In the genomic region with DNA sequence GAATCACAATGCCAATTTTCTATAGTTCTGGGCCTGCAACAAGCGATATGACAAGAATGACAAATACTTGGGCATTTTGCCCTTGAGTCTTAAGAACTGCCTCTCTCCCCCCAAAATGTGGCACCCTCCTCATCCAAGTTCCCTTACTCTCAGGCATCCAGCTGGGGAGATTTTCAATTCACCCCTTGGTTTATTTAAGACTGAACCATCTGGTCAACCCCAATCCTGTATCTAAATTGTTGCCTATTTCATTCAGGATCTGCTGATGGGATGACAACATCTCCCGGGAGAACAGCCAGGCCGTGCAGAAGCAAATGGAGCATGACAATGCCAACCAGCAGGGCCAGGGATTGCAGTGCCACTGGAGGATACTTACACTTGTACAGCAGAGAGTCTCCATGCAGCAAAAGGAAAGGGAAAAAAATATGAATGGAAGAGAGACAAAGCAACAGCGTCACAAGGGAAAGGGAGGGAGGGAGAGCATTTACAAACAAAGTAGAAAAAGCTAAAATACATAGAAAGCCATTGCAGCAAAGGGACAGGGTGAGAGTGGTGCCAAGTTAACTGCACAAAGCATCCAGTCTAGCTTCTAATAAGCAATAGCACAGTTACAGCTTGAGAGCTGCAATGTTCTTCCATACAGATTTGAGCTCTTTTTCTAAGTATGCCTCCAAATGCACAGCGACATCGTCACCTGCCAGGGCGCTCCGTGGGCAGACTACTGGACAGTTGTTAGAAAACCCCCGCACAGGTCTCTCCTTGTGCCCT, we compare ENCODE assay signal across 10 mouse cellular contexts. TPM values are rescaled to one million over a fixed set of nuclear protein-coding genes. Genes with fewer than 3 reads are reported as not detected.
DNase-seq lines count a peak whose midpoint lies in the region; ATAC-seq and TF ChIP-seq lines count a peak whose summit lies in the region.
"Had no signal": no experiment of that assay in that cellular context is flagged by ENCODE, and none has a peak within 500 bp of the region (broad histone marks: within the 10 kb centered on the region; RNA-seq: fewer than 3 reads in every experiment).

No protein-coding gene starts in this region.

- H3K4me3 ChIP-seq in hindbrain, embryonic 13.5 days = no peak overlapping the region
- H3K4me3 ChIP-seq in hindbrain, embryonic 10.5 days = no peak overlapping the region
- H3K4me3 ChIP-seq: erythroblast, embryonic 14.5 days; lung, embryonic 15.5 days had no signal

- peak; percentile 72; the same call in 1 of the 2 replicates for ATAC-seq in hindbrain, embryonic 13.5 days (ENCODE audit: low FRiP score)
- no peak for ATAC-seq in erythroid progenitor cell, adult 5-6 weeks (replicated peaks; ENCODE audit: low FRiP score, poor library complexity, severe bottlenecking)

- TF ChIP-seq POLR2A in brain, embryonic 14.5 days (IDR thresholded peaks at IDR 0.05; ENCODE audit: borderline replicate concordance, extremely low read depth, insufficient read depth, insufficient read length, poor library complexity, severe bottlenecking) = no peak

- H3K9me3 ChIP-seq in hindbrain, embryonic 13.5 days = no peaks in the 10 kb centered on the region
- no peaks in the 10 kb centered on the region for H3K9me3 ChIP-seq in hindbrain, embryonic 10.5 days
- H3K9me3 ChIP-seq: lung, embryonic 15.5 days had no signal

- WGBS in hindbrain, embryonic 13.5 days = 69% methylated on average over 9 of the region's 9 CpGs
- WGBS in hindbrain, embryonic 10.5 days = 87% methylated on average over 9 of the region's 9 CpGs

- no peak overlapping the region for H3K9ac ChIP-seq in hindbrain, embryonic 13.5 days
- H3K9ac ChIP-seq: lung, embryonic 15.5 days had no signal

- no peak for TF ChIP-seq CTCF in brain, embryonic 14.5 days (IDR thresholded peaks at IDR 0.05; ENCODE audit: borderline replicate concordance, extremely low read depth, insufficient read depth, insufficient read length)

- H3K36me3 ChIP-seq in hindbrain, embryonic 13.5 days = no peaks in the 10 kb centered on the region
- H3K36me3 ChIP-seq in hindbrain, embryonic 10.5 days = no peaks in the 10 kb centered on the region
- H3K36me3 ChIP-seq: lung, embryonic 15.5 days had no signal

- peaks cover 12% of the 10 kb centered on the region for H3K4me1 ChIP-seq in hindbrain, embryonic 13.5 days (replicated peaks)
- H3K4me1 ChIP-seq in hindbrain, embryonic 10.5 days (replicated peaks) = peaks cover 11% of the 10 kb centered on the region; the same call in 1 of the 2 replicates
- H3K4me1 ChIP-seq: lung, embryonic 15.5 days had no signal

- peak overlapping the region; percentile 70 for H3K27ac ChIP-seq in hindbrain, embryonic 13.5 days
- H3K27ac ChIP-seq in hindbrain, embryonic 10.5 days = no peak overlapping the region
- H3K27ac ChIP-seq: lung, embryonic 15.5 days had no signal

- DNase-seq in hindbrain, embryonic 10.5 days (ENCODE audit: low spot score) = no peak
- DNase-seq in brain, embryonic 14.5 days (ENCODE audit: low read depth) = peak; percentile 95
- peak; percentile 58 to 71 for DNase-seq in frontal cortex, postnatal 14 days (ENCODE audit: low spot score in 2 of 2)
- peak; percentile 64 to 94 for DNase-seq in left cerebral cortex, postnatal 25 days (ENCODE audit: low spot score in 2 of 2)
- no peak for DNase-seq in testis, postnatal 14 days (ENCODE audit: low spot score)
- DNase-seq in spleen, postnatal 4 days (ENCODE audit: low spot score in 2 of 2) = no peak

- no peaks in the 10 kb centered on the region for H3K27me3 ChIP-seq in hindbrain, embryonic 13.5 days
- H3K27me3 ChIP-seq in hindbrain, embryonic 10.5 days (ENCODE audit: insufficient read depth, poor library complexity, severe bottlenecking) = no peaks in the 10 kb centered on the region
- H3K27me3 ChIP-seq: lung, embryonic 15.5 days had no signal

- no peak overlapping the region for H3K4me2 ChIP-seq in hindbrain, embryonic 13.5 days
- H3K4me2 ChIP-seq: lung, embryonic 15.5 days had no signal

- intact Hi-C loops in left cerebral cortex, postnatal 25 days (cut with DNase I) = loop anchor here (1.0 to 5.0 kb wide), 2 partner anchors 200 to 233 kb away; partner anchors contain the start of gene Carmil1

RNA-seq across cellular contexts. Expression of gene Scgn, which starts 58.4 kb away (rescaled TPM):
- polyA plus RNA-seq in hindbrain, embryonic 13.5 days (2015; fragmentation: Nextera tagmentation; extraction: Ambion mirVana) = 1.0 and 1.4 TPM in 2 replicates
- polyA plus RNA-seq in hindbrain, embryonic 10.5 days (2016; fragmentation: Nextera tagmentation; extraction: Ambion mirVana) = not detected in 2 replicates
- 1.3 and 1.7 TPM in 2 replicates for polyA plus RNA-seq in brain, embryonic 14.5 days (2012; rRNA removed)
- under 1 TPM; 0.41 to 0.55 TPM for total RNA-seq in left cerebral cortex, postnatal 25 days (2021)
- not detected in 2 replicates for total RNA-seq in erythroid progenitor cell, adult 5-6 weeks (2015; ENCODE audit: low replicate concordance)
- not detected in 2 replicates for total RNA-seq in erythroid progenitor cell, adult 5-6 weeks (2017; ENCODE audit: low replicate concordance)
- polyA plus RNA-seq: erythroblast, embryonic 14.5 days; lung, embryonic 15.5 days had no signal

Comparison
In these comparisons a context has a peak if more than half of its experiments do, and no peak if none do; other contexts are left out.
1. DNase-seq: peak in brain, embryonic 14.5 days (single experiment), frontal cortex, postnatal 14 days (2 of 2) and left cerebral cortex, postnatal 25 days (2 of 2); none in hindbrain, embryonic 10.5 days (single experiment), testis, postnatal 14 days (single experiment) and spleen, postnatal 4 days (0 of 2).